Mouse (Mus musculus) ES-Bruce4 (cell line): ENCODE measurements around the gene 9430015G10Rik. TPM values are rescaled to one million over a fixed set of nuclear protein-coding genes. Genes with fewer than 3 reads are reported as not detected.

ENCODE experiments used
- H3K27ac ChIP-seq: 2 replicates; pipeline ENCODE4 v1.5.1; 2012; ENCODE audit warnings: low read length, inconsistent platforms; ENCODE audit not compliant: insufficient read depth
- H3K27me3 ChIP-seq: 2 replicates; pipeline ENCODE4 v1.6.1; 2012; ENCODE audit warnings: mild to moderate bottlenecking, low read length, inconsistent platforms; ENCODE audit not compliant: control insufficient read depth, poor library complexity, insufficient read depth, severe bottlenecking
- H3K36me3 ChIP-seq: 2 replicates; pipeline ENCODE4 v1.6.1; 2012; ENCODE audit warnings: inconsistent platforms, mild to moderate bottlenecking, low read length, moderate library complexity; ENCODE audit not compliant: control insufficient read depth, poor library complexity, insufficient read depth, severe bottlenecking
- H3K4me1 ChIP-seq: one replicate; pipeline ENCODE4 v1.8.1; 2011; ENCODE audit warnings: low read length; ENCODE audit not compliant: control insufficient read depth, insufficient read depth
- H3K4me3 ChIP-seq: 2 replicates; pipeline ENCODE4 v1.5.1; 2011; ENCODE audit warnings: low read depth, mild to moderate bottlenecking, low read length
- H3K9ac ChIP-seq: 2 replicates; pipeline ENCODE4 v1.6.1; 2012; ENCODE audit warnings: low read depth, mild to moderate bottlenecking, inconsistent platforms; ENCODE audit not compliant: poor library complexity, severe bottlenecking
- H3K9me3 ChIP-seq: replicated peaks from 2 replicates; pipeline ENCODE4 v1.6.1; 2012; ENCODE audit warnings: mild to moderate bottlenecking, low read length, inconsistent platforms; ENCODE audit not compliant: control insufficient read depth, poor library complexity, insufficient read depth, severe bottlenecking
- CTCF ChIP-seq: IDR thresholded peaks from one replicate; pipeline ENCODE4 v1.8.1; 2011; ENCODE audit warnings: low read depth, low read length
- EP300 ChIP-seq: IDR thresholded peaks from 2 replicates; pipeline ENCODE4 v1.6.1; 2011; ENCODE audit warnings: low read depth, low read length; ENCODE audit not compliant: insufficient read depth
- POLR2A ChIP-seq: IDR thresholded peaks from one replicate; pipeline ENCODE4 v1.8.1; 2011; ENCODE audit warnings: low read length; ENCODE audit not compliant: insufficient read depth
- polyA plus RNA-seq: library from polyadenylated mRNA; stranded (reverse); fragments of >200 nt; gene quantifications from 2 replicates; pipeline ENCODE4 v1.2.4, GENCODE M21; 2011; ENCODE audit warnings: low read depth; ENCODE audit not compliant: missing spikeins, insufficient read depth, insufficient read length

The 9430015G10Rik gene
- polyA plus RNA-seq, 1 experiment, result 39.7 TPM

- peaks cover 100% of the 10 kb centered on the region for H3K36me3 ChIP-seq
- H3K27ac ChIP-seq, result no peak overlapping the region
- no peaks in the 10 kb centered on the region for H3K27me3 ChIP-seq
- TF ChIP-seq EP300 (no peak), CTCF (no peak), POLR2A (no peak)
- peaks cover 67% of the 10 kb centered on the region for H3K9me3 ChIP-seq
- no peak overlapping the region for H3K9ac ChIP-seq
- H3K4me1 ChIP-seq, result no peaks in the 10 kb centered on the region
- no peak overlapping the region for H3K4me3 ChIP-seq
Observed at GRCm38 (mm10) chr4:156171828-156172227, 62.0 kb downstream of the 9430015G10Rik start.

Other genes with a start within 250 kb of the 9430015G10Rik start
- 0.28 and 0.44 TPM in 2 replicates for gene Tas1r3, start 246.6 kb upstream of the 9430015G10Rik start, polyA plus RNA-seq
- 6.0 and 7.9 TPM in 2 replicates for gene Cptp, start 240.5 kb upstream of the 9430015G10Rik start, polyA plus RNA-seq
- 43.3 and 45.3 TPM in 2 replicates for gene Ints11, start 240.4 kb upstream of the 9430015G10Rik start, polyA plus RNA-seq
- gene Pusl1, start 218.2 kb upstream of the 9430015G10Rik start, polyA plus RNA-seq, result 15.3 and 19.4 TPM in 2 replicates
- gene Acap3, start 218.2 kb upstream of the 9430015G10Rik start, polyA plus RNA-seq, result 2.6 and 3.8 TPM in 2 replicates
- 100 and 104 TPM in 2 replicates for gene Ube2j2, start 166.2 kb upstream of the 9430015G10Rik start, polyA plus RNA-seq
- 18.8 and 19.1 TPM in 2 replicates for gene C1qtnf12, start 147.7 kb upstream of the 9430015G10Rik start, polyA plus RNA-seq
- 2.5 and 2.6 TPM in 2 replicates for gene B3galt6, start 117.3 kb upstream of the 9430015G10Rik start, polyA plus RNA-seq
- gene Sdf4, start 117.1 kb upstream of the 9430015G10Rik start, polyA plus RNA-seq, result 82.8 and 88.9 TPM in 2 replicates
- gene Tnfrsf4, start 96.1 kb upstream of the 9430015G10Rik start, polyA plus RNA-seq, result 2.4 and 2.9 TPM in 2 replicates
- not detected in 2 replicates for gene Tnfrsf18, start 83.8 kb upstream of the 9430015G10Rik start, polyA plus RNA-seq
- gene Ttll10, start 50.6 kb upstream of the 9430015G10Rik start, polyA plus RNA-seq, result 2.5 and 3.3 TPM in 2 replicates
- gene Rnf223, start 20.5 kb downstream of the 9430015G10Rik start, polyA plus RNA-seq, result 0.27 TPM in 1 of 2 replicates, not detected in the other
- 156 and 159 TPM in 2 replicates for gene Agrn, start 87.5 kb downstream of the 9430015G10Rik start, polyA plus RNA-seq
- gene Isg15, start 90.8 kb downstream of the 9430015G10Rik start, polyA plus RNA-seq, result 8.4 and 10.7 TPM in 2 replicates
- 0.54 and 0.59 TPM in 2 replicates for gene AW011738, start 93.3 kb downstream of the 9430015G10Rik start, polyA plus RNA-seq
- not detected in 2 replicates for gene Perm1, start 105.9 kb downstream of the 9430015G10Rik start, polyA plus RNA-seq
- gene Plekhn1, start 124.9 kb downstream of the 9430015G10Rik start, polyA plus RNA-seq, result 19.1 and 21.2 TPM in 2 replicates
- gene Noc2l, start 126.0 kb downstream of the 9430015G10Rik start, polyA plus RNA-seq, result 138 and 149 TPM in 2 replicates
- not detected in 2 replicates for gene Samd11, start 145.7 kb downstream of the 9430015G10Rik start, polyA plus RNA-seq
- gene Vmn2r-ps159, start 221.1 kb downstream of the 9430015G10Rik start, polyA plus RNA-seq, result not detected in 2 replicates